8 mouse cellular contexts compared by ENCODE assay signal in the genomic region with DNA sequence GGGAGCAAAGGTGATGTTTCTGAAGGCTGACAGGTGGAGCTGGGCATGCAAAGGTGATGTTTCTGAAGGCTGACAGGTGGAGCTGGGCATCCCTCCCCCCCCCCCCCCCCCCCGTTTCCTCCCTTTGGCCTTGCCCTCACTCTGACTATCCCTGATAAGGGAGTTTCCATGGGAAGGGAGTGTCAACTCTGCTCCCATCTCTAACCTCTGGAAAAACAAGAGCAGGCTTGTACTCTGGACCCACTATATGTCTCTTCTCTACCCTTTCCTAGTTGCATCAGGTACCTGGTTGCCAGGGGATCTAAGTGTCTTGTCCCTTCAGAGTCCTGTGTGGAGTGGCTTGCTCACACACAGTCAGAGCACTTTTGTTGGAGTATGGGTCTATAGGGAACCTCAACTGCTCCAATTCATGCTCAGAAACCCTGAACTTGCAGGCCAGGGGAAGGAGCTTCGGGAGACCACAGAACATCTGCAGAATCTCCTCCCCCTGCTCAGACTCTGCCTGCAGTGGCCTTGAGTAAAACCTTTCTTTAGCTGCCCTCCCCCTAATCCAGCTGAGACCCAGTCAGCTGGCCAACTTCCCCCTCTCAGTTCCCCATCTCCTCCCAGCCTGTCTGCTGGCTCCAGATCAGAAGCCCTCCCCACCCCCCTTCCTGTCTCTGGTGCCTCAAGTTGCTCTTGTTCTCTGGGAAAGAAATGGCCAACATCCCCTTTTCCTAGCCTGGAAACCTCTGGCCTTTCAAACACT. TPM values are rescaled to one million over a fixed set of nuclear protein-coding genes. Genes with fewer than 3 reads are reported as not detected.
DNase-seq lines count a peak whose midpoint lies in the region; TF ChIP-seq lines count a peak whose summit lies in the region.

No protein-coding gene starts in this region.

- H3K9me3 ChIP-seq in MEL (replicated peaks; ENCODE audit: insufficient read depth, low read length) = no peaks in the 10 kb centered on the region
- no peaks in the 10 kb centered on the region for H3K9me3 ChIP-seq in forebrain, embryonic 10.5 days

- no peak overlapping the region for H3K4me3 ChIP-seq in MEL (ENCODE audit: control insufficient read depth in 1 of 2, insufficient read depth in 1 of 2, low read depth in 2 of 2, low read length in 2 of 2)
- H3K4me3 ChIP-seq in forebrain, embryonic 10.5 days = peak overlapping the region; percentile 91
- peak overlapping the region; percentile 90 for H3K4me3 ChIP-seq in small intestine, adult 2 months (ENCODE audit: low read depth, low read length)

- TF ChIP-seq EP300 in MEL (IDR thresholded peaks at IDR 0.05; ENCODE audit: low read depth in 1 of 2, low read length in 2 of 2) = peak in 1 of 2 experiments; percentile 33; a peak in 1 of 4 replicates

- peaks cover 0 to 15% of the 10 kb centered on the region in 2 experiments; a peak in 3 of 4 replicates for H3K4me1 ChIP-seq in MEL (ENCODE audit: control insufficient read depth in 1 of 2, insufficient read depth in 2 of 2, low read length in 2 of 2)
- H3K4me1 ChIP-seq in forebrain, embryonic 10.5 days = peaks cover 24% of the 10 kb centered on the region
- H3K4me1 ChIP-seq in small intestine, adult 2 months (ENCODE audit: control insufficient read depth, insufficient read depth, insufficient read length, low read length) = peaks cover 19% of the 10 kb centered on the region

- 21% methylated on average over 1 of the region's 2 CpGs for WGBS in forebrain, embryonic 10.5 days
- 10% methylated on average over 1 of the region's 2 CpGs for WGBS in small intestine, adult 2 months

- H3K36me3 ChIP-seq in MEL (ENCODE audit: control insufficient read depth in 1 of 2, insufficient read depth in 2 of 2, low read length in 2 of 2) = peaks cover 0 to 7% of the 10 kb centered on the region in 2 experiments; a peak in 2 of 4 replicates
- H3K36me3 ChIP-seq in forebrain, embryonic 10.5 days (replicated peaks) = peaks cover 10% of the 10 kb centered on the region
- peaks cover 19% of the 10 kb centered on the region for H3K36me3 ChIP-seq in small intestine, adult 2 months (ENCODE audit: control insufficient read depth, insufficient read depth, low read length)

- TF ChIP-seq CTCF in MEL (IDR thresholded peaks at IDR 0.05 in 2 of 3, conservative IDR thresholded peaks at IDR 0.05 in 1 of 3; ENCODE audit: control insufficient read depth in 1 of 3, insufficient read depth in 1 of 3, low read depth in 2 of 3, low read length in 3 of 3, poor library complexity in 1 of 3, severe bottlenecking in 1 of 3) = no peak
- TF ChIP-seq CTCF in small intestine, adult 2 months (IDR thresholded peaks at IDR 0.05; ENCODE audit: extremely low read depth, insufficient read length, insufficient replicate concordance, low read depth, low read length) = no peak

- intact Hi-C loops in heart, postnatal 14 days (cut with DNase I) = loop anchor here (2.0 kb wide), 1 partner anchor 29 kb away; no protein-coding TSS in a partner anchor

- H3K27ac ChIP-seq in MEL (ENCODE audit: control insufficient read depth, low read depth, low read length) = no peak overlapping the region
- no peak overlapping the region; the same call in 1 of the 2 replicates for H3K27ac ChIP-seq in forebrain, embryonic 10.5 days
- peak overlapping the region; percentile 99 for H3K27ac ChIP-seq in small intestine, adult 2 months (ENCODE audit: insufficient read depth, low read depth, low read length)

- no peak overlapping the region for H3K9ac ChIP-seq in MEL (ENCODE audit: control insufficient read depth, low read depth, low read length, poor library complexity, severe bottlenecking)

- DNase-seq in A20 (ENCODE audit: low read depth, low spot score) (peak; percentile 64), MEL (ENCODE audit: low read depth, low spot score) (peak; percentile 65)
- no peak for DNase-seq in forebrain, embryonic 10.5 days (ENCODE audit: extremely low spot score, low spot score)
- peak; percentile 72 to 76 for DNase-seq in heart, postnatal 14 days
- DNase-seq in kidney, postnatal 36 days = peak; percentile 65 to 74
- DNase-seq in lung, postnatal 36 days = peak; percentile 82
- DNase-seq in T-cell, adult 2 months (ENCODE audit: low spot score) = no peak

- TF ChIP-seq POLR2A in MEL (IDR thresholded peaks at IDR 0.05; ENCODE audit: control insufficient read depth in 1 of 2, insufficient read depth in 1 of 2, low read depth in 1 of 2, low read length in 2 of 2, poor library complexity in 1 of 2) = no peak
- no peak for TF ChIP-seq POLR2A in small intestine, adult 2 months (IDR thresholded peaks at IDR 0.05; ENCODE audit: low read depth, low read length)

- H3K27me3 ChIP-seq in MEL (ENCODE audit: control insufficient read depth in 1 of 2, insufficient read depth in 2 of 2, low read length in 2 of 2) = peaks cover 0 to 4% of the 10 kb centered on the region in 2 experiments; a peak in 3 of 4 replicates
- H3K27me3 ChIP-seq in forebrain, embryonic 10.5 days (ENCODE audit: poor library complexity, severe bottlenecking) = peaks cover 11% of the 10 kb centered on the region
- H3K27me3 ChIP-seq in small intestine, adult 2 months (ENCODE audit: control insufficient read depth, insufficient read depth, low read length) = no peaks in the 10 kb centered on the region

- H3K79me2 ChIP-seq in MEL (ENCODE audit: control insufficient read depth, insufficient read depth, low read length, poor library complexity) = no peaks in the 10 kb centered on the region

- TF ChIP-seq RAD21 in MEL (IDR thresholded peaks at IDR 0.05; ENCODE audit: low read depth, low read length) = no peak

TF ChIP-seq in MEL, 35 proteins besides CTCF, POLR2A, EP300 and RAD21:
- TF ChIP-seq MAZ (IDR thresholded peaks at IDR 0.05; ENCODE audit: low read depth, low read length) (0 out of 2 replicates have a peak, but pooled peaks have one; percentile 38), USF1 (IDR thresholded peaks at IDR 0.05; ENCODE audit: low read depth, low read length) (0 out of 2 replicates have a peak, but pooled peaks have one; percentile 29), ETS1 (IDR thresholded peaks at IDR 0.05; ENCODE audit: low read depth, low read length) (peak; percentile 96), SIN3A (IDR thresholded peaks at IDR 0.05; ENCODE audit: low read length) (peak; percentile 54; the same call in 1 of the 2 replicates), BHLHE40 (IDR thresholded peaks at IDR 0.05; ENCODE audit: borderline replicate concordance, low read depth, low read length) (0 out of 2 replicates have a peak, but pooled peaks have one; percentile 7), JUND (IDR thresholded peaks at IDR 0.05; ENCODE audit: low read depth, low read length) (no peak), MAFK (IDR thresholded peaks at IDR 0.05; ENCODE audit: borderline replicate concordance, low read depth, low read length) (no peak)

RNA-seq across cellular contexts. Expression of gene Tmem86a, which starts 1.2 kb away (rescaled TPM):
- 0.23 and 0.27 TPM in 2 replicates for total RNA-seq in MEL (2012; rRNA removed)
- under 1 TPM in 1 of 2 experiments, not detected in 1; 0.54 TPM for polyA plus RNA-seq in MEL (2012; ENCODE audit: insufficient read depth in 1 of 2, insufficient read length in 2 of 2, low read depth in 1 of 2, low replicate concordance in 2 of 2, missing spikeins in 1 of 2)
- polyA plus RNA-seq in forebrain, embryonic 10.5 days (2016; fragmentation: Nextera tagmentation; extraction: Ambion mirVana) = 9.8 and 10.5 TPM in 2 replicates
- 10 to 100 TPM; 26.4 to 31.0 TPM for total RNA-seq in heart, postnatal 14 days (2021)
- polyA plus RNA-seq in small intestine, adult 2 months (2012; rRNA removed) = 41.3 and 385 TPM in 2 replicates

RNA-seq across cellular contexts. Expression of gene Spty2d1, which starts 43.4 kb away (rescaled TPM):
- 14.9 and 15.1 TPM in 2 replicates for total RNA-seq in MEL (2012; rRNA removed)
- 10 to 100 TPM; 14.4 to 36.9 TPM for polyA plus RNA-seq in MEL (2012; ENCODE audit: insufficient read depth in 1 of 2, insufficient read length in 2 of 2, low read depth in 1 of 2, low replicate concordance in 2 of 2, missing spikeins in 1 of 2)
- polyA plus RNA-seq in forebrain, embryonic 10.5 days (2016; fragmentation: Nextera tagmentation; extraction: Ambion mirVana) = 10.9 and 11.4 TPM in 2 replicates
- total RNA-seq in heart, postnatal 14 days (2021) = 10 to 100 TPM; 10.2 to 11.1 TPM
- 2.2 and 3.6 TPM in 2 replicates for polyA plus RNA-seq in small intestine, adult 2 months (2012; rRNA removed)

Comparison
In these comparisons a context has a peak if more than half of its experiments do, and no peak if none do; other contexts are left out.
1. DNase-seq: peak in A20 (single experiment), MEL (single experiment), heart, postnatal 14 days (2 of 2), kidney, postnatal 36 days (2 of 2) and lung, postnatal 36 days (single experiment); none in forebrain, embryonic 10.5 days (single experiment) and T-cell, adult 2 months (single experiment).
2. H3K4me3 ChIP-seq: peak in forebrain, embryonic 10.5 days (single experiment) and small intestine, adult 2 months (single experiment); none in MEL (0 of 2).